Mouse (Mus musculus): Measurements from ENCODE around the gene Cbfa2t3. TPM values are rescaled to one million over a fixed set of nuclear protein-coding genes. Genes with fewer than 3 reads are reported as not detected.

Cbfa2t3 gene
- polyA plus RNA-seq, 1 experiment from 2014 or later: 4.8 TPM

DNA sequence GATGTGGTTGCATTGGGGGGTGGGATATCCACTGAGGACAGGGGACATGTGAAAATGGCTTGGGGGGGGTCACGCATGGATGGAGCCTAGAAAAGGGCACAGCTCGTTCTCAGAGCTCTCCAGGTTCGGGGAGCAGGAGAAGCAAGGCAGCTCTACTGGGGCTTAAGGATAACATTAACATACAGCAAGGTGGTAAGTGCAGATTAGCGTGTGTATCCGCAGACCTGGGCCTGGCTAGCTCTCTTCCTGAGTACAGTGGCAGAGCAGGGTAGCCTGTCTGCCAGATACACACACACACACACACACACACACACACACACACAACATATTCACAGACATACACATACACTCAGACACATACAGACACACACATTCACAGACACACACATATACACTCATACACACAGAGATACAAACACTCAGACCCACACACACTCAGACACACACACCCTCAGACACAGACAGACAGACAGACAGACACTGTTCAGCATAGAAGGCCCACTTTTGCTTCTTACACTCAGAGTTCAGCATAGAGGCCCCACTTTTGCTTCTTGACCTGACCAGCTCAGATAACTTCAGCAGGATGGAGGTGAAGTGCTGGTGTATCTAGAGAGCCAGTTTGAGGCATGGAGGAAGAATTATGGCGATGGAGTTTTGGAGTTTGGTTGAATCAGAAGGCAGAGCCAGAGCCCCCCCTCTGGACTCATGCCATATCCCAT, 80.1 kb downstream of the Cbfa2t3 start:
- no peak for ATAC-seq (ENCODE audit: extremely low read depth, insufficient number of reproducible peaks, low FRiP score, low TSS enrichment)
- Histone ChIP-seq H3K4me1 (peaks cover 19% of the 10 kb centered on the region), H3K9ac (no peak overlapping the region), H3K27ac (replicated peaks) (no peak overlapping the region), H3K27me3 (replicated peaks) (no peaks in the 10 kb centered on the region; the same call in 1 of the 2 replicates), H3K4me3 (no peak overlapping the region), H3K9me3 (no peaks in the 10 kb centered on the region), H3K36me3 (peaks cover 18% of the 10 kb centered on the region), H3K4me2 (no peak overlapping the region)
- 67% methylated on average over 6 of the region's 6 CpGs for WGBS

DNA sequence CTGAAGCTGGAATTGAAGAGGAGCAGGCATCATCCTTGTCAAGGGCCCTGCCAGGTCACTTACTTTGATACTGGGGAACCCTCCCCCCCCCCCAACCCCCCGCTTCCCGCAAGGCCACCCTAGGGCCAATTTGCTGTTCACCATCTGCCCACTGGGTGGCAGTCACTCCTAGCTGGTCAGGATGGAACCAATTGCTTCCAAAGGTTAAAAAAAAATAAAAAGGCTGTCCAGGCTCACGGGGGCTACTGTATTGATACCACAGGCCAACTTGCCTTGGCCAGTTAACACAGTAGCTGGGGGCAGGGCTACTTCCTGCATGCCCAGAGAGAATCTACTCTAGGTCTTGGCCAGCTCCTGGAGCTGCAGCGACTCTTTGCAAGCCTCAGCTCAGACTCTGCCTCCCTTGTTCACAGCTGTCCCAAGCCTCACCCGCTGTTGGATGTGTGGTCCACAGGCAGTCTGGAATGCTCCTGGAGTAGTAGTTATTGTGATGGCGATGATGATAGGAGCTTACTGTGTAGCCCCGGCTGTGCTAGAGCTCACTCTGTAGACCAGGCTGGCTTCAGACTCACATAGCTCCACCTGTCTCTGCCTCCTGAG, 80.9 kb downstream of the Cbfa2t3 start:
- Histone ChIP-seq H3K27ac (replicated peaks) (no peak overlapping the region), H3K9me3 (no peaks in the 10 kb centered on the region), H3K36me3 (peaks cover 24% of the 10 kb centered on the region), H3K9ac (no peak overlapping the region), H3K27me3 (replicated peaks) (no peaks in the 10 kb centered on the region; the same call in 1 of the 2 replicates), H3K4me3 (no peak overlapping the region), H3K4me2 (no peak overlapping the region), H3K4me1 (peaks cover 19% of the 10 kb centered on the region)
- WGBS: 33% methylated on average over 5 of the region's 7 CpGs
- ATAC-seq (ENCODE audit: extremely low read depth, insufficient number of reproducible peaks, low FRiP score, low TSS enrichment): no peak

GRCm38 (mm10) chr8:122616181-122616905, 82.6 kb downstream of the Cbfa2t3 start:
- no peak overlapping the region for H3K4me3 ChIP-seq
- no peaks in the 10 kb centered on the region; the same call in 1 of the 2 replicates for H3K27me3 ChIP-seq (replicated peaks)
- 52% methylated on average over 9 of the region's 9 CpGs for WGBS
- no peak overlapping the region for H3K27ac ChIP-seq (replicated peaks)
- ATAC-seq (ENCODE audit: extremely low read depth, insufficient number of reproducible peaks, low FRiP score, low TSS enrichment): no peak
- H3K9ac ChIP-seq: peak overlapping the region; percentile 14; the same call in 1 of the 2 replicates
- no peaks in the 10 kb centered on the region for H3K9me3 ChIP-seq
- H3K4me2 ChIP-seq: no peak overlapping the region
- peaks cover 30% of the 10 kb centered on the region for H3K4me1 ChIP-seq
- H3K36me3 ChIP-seq: peaks cover 24% of the 10 kb centered on the region

DNA sequence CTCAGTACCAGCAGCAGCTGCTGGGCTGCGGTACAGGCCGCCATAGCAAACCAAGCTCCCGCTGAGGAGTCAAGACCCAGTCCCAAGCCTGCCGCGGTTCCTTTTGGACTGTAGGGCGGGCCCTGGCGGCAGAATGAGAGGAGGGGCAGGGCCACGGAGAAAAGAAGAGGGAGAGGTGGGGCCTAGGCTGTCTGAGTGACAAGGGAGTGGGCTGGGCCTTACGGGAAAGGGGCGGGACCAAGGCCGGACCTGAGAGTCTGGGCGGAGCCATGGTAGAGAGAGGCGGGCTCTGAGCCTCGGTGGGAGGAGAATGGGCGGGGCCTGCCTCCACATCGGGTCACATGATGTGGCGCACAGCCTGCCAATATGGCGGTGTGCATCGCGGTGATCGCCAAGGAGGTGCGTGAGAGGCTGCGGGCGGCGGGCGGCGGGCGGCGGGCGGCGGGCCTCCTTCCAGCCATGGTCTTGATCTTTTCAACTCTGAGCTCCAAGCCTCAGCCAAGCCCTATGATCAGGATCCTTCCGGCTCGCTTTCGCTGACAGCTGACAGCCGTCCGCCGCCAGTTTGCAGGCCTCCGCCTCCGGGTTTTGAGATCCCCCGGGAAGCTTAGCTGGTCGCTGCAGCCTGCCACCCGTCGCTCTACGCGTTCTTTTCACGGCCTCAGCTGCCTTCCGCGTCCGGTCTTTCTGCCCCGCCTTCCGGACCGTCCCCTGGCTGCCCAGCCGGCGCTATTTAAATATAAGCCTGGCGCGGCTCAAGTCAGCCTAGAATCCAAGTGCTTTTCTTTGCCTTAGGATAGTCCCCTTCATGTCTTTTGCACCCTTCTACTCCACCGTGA, 87.4 kb downstream of the Cbfa2t3 start, which contains the start of the genes Galns and Trappc2l:
TSS of gene Galns (minus strand) at position 169 of the 839 bp plus-strand sequence.
TSS of gene Trappc2l (plus strand) at position 346 of the 839 bp plus-strand sequence.
- H3K27me3 ChIP-seq (replicated peaks): no peaks in the 10 kb centered on the region
- H3K4me3 ChIP-seq: peak within 1 kb of the TSS; percentile 64
- peak within 1 kb of the TSS; percentile 87 for H3K9ac ChIP-seq
- H3K9me3 ChIP-seq: no peaks in the 10 kb centered on the region
- peaks cover 32% of the 10 kb centered on the region for H3K4me1 ChIP-seq
- H3K4me2 ChIP-seq: peak within 1 kb of the TSS; percentile 86
- peak within 1 kb of the TSS; percentile 89 for H3K27ac ChIP-seq (replicated peaks)
- peak; percentile 99 for ATAC-seq (ENCODE audit: extremely low read depth, insufficient number of reproducible peaks, low FRiP score, low TSS enrichment)
- peaks cover 24% of the 10 kb centered on the region for H3K36me3 ChIP-seq
- under 1% methylated on average over 57 of the region's 57 CpGs for WGBS

DNA sequence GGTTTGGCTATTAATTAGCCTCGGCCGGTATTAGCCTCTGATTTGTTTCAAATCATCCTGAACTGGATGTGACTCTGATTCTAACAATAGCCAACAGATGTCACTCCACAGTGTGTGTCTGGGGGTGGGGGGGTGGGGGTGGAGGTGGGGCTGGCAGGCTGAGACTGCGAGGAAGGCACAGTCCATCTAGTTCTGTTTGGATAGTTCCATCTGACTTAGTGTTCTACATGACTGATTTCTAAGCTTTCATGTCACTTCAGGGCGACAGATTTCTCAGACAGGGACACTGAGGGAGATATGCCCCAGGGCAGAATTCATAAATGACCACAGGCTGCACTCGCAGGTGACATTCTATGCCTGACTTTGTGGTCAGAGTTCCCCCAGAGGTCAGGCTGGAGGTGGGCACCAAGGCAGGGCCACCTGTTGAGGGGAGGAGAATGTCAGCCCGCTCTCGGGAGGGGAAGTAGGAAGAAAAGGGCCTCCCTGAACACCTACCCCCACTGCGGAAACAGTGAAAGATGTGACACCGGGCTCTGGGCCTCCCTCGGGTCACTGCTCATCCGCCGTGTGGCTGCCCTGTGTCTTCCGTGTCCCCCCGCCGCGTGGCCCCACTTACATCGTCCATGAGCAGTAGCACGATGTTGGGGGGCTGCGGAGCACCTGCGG, 88.2 kb downstream of the Cbfa2t3 start:
- ATAC-seq (ENCODE audit: extremely low read depth, insufficient number of reproducible peaks, low FRiP score, low TSS enrichment): peak; percentile 2; the same call in 1 of the 2 replicates
- Histone ChIP-seq H3K36me3 (peaks cover 24% of the 10 kb centered on the region), H3K9me3 (no peaks in the 10 kb centered on the region), H3K27ac (replicated peaks) (peak overlapping the region; percentile 71), H3K27me3 (replicated peaks) (no peaks in the 10 kb centered on the region), H3K4me3 (peak overlapping the region; percentile 64), H3K4me1 (peaks cover 25% of the 10 kb centered on the region), H3K9ac (peak overlapping the region; percentile 83), H3K4me2 (peak overlapping the region; percentile 86)
- 4% methylated on average over 20 of the region's 20 CpGs for WGBS

DNA sequence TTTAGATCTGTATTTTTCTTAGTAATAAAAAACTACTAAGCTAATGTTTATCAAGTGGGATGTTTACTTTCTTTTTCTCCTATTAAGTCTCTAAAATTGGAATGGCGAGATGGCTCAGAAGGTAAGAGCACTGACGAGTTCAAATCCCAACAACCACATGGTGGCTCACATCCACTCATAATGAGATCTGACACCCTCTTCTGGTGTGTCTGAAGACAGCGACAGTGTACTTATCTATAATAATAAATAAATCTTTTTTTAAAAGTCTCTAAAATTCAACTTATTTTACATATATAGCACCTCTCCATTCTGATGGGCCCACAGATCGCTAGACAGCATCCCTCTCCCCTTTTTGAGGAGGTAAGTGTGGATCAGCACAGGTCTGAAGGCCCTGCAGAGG, 88.7 kb downstream of the Cbfa2t3 start:
- H3K36me3 ChIP-seq: peaks cover 20% of the 10 kb centered on the region
- 56% methylated on average over 4 of the region's 4 CpGs for WGBS

GRCm38 (mm10) chr8:122606810-122607209, 92.1 kb downstream of the Cbfa2t3 start:
- no peak overlapping the region for H3K27ac ChIP-seq (replicated peaks)
- WGBS: 84% methylated on average over 11 of the region's 12 CpGs
- H3K4me3 ChIP-seq: no peak overlapping the region
- H3K36me3 ChIP-seq: 0 out of 2 replicates have a peak, but pooled peaks cover 1% of the 10 kb centered on the region
- no peak for ATAC-seq (ENCODE audit: extremely low read depth, insufficient number of reproducible peaks, low FRiP score, low TSS enrichment)
- no peak overlapping the region for H3K9ac ChIP-seq
- no peaks in the 10 kb centered on the region for H3K9me3 ChIP-seq
- H3K4me2 ChIP-seq: no peak overlapping the region
- H3K27me3 ChIP-seq (replicated peaks): no peaks in the 10 kb centered on the region
- peaks cover 26% of the 10 kb centered on the region for H3K4me1 ChIP-seq

More for the DNA sequence above, 88.7 kb downstream of the Cbfa2t3 start:
- H3K4me2 ChIP-seq: peak overlapping the region; percentile 86
- no peaks in the 10 kb centered on the region for H3K27me3 ChIP-seq (replicated peaks)
- peak overlapping the region; percentile 64 for H3K4me3 ChIP-seq
- H3K9me3 ChIP-seq: no peaks in the 10 kb centered on the region
- ATAC-seq (ENCODE audit: extremely low read depth, insufficient number of reproducible peaks, low FRiP score, low TSS enrichment): no peak
- H3K27ac ChIP-seq (replicated peaks): 0 out of 2 replicates have a peak overlapping the region, but pooled peaks have one; percentile 28
- peaks cover 29% of the 10 kb centered on the region for H3K4me1 ChIP-seq
- peak overlapping the region; percentile 83 for H3K9ac ChIP-seq

GRCm38 (mm10) chr8:122605367-122605766, 93.5 kb downstream of the Cbfa2t3 start:
- 0 out of 2 replicates have a peak, but pooled peaks cover 2% of the 10 kb centered on the region for H3K36me3 ChIP-seq
- H3K27ac ChIP-seq (replicated peaks): peak overlapping the region; percentile 26
- H3K9ac ChIP-seq: peak overlapping the region; percentile 5; the same call in 1 of the 2 replicates
- ATAC-seq (ENCODE audit: extremely low read depth, insufficient number of reproducible peaks, low FRiP score, low TSS enrichment): no peak
- H3K4me2 ChIP-seq: peak overlapping the region; percentile 23; the same call in 1 of the 2 replicates
- H3K4me1 ChIP-seq: peaks cover 19% of the 10 kb centered on the region
- 49% methylated on average over 4 of the region's 4 CpGs for WGBS
- no peaks in the 10 kb centered on the region for H3K9me3 ChIP-seq
- no peak overlapping the region for H3K4me3 ChIP-seq
- no peaks in the 10 kb centered on the region for H3K27me3 ChIP-seq (replicated peaks)

- Histone ChIP-seq H3K27me3 (replicated peaks) (no peaks in the 10 kb centered on the region), H3K36me3 (0 out of 2 replicates have a peak, but pooled peaks cover 2% of the 10 kb centered on the region), H3K9ac (no peak overlapping the region), H3K4me1 (peaks cover 12% of the 10 kb centered on the region), H3K4me3 (no peak overlapping the region), H3K9me3 (no peaks in the 10 kb centered on the region), H3K4me2 (no peak overlapping the region), H3K27ac (replicated peaks) (peak overlapping the region; percentile 26)
- ATAC-seq (ENCODE audit: extremely low read depth, insufficient number of reproducible peaks, low FRiP score, low TSS enrichment): no peak
- WGBS: 49% methylated on average over 1 of the region's 1 CpGs
These were observed 94.3 kb downstream of the Cbfa2t3 start for GRCm38 (mm10) chr8:122604640-122605039.

DNA sequence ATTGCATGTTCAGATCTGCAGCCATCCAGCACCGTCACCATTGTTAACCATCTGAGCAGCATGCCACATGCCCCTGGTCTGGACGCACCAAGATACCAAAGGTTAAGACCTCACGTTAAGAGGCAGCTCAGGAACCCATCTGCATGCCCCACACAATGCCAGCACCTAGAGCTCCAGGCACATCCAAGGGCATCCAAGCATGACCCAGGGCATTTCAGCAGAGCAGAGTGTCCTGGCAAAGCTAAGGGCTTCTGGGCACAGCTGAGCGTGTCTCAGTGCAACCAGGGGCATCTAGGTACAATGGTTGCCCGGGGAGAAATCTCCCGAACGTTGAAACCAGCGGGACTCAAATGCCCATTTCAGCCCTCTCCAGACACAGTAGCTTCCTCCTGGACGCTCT, 98.2 kb downstream of the Cbfa2t3 start:
- Histone ChIP-seq H3K4me3 (no peak overlapping the region), H3K9ac (no peak overlapping the region), H3K27ac (replicated peaks) (no peak overlapping the region), H3K27me3 (replicated peaks) (no peaks in the 10 kb centered on the region), H3K36me3 (peaks cover 20% of the 10 kb centered on the region), H3K4me1 (peaks cover 15% of the 10 kb centered on the region), H3K4me2 (no peak overlapping the region), H3K9me3 (no peaks in the 10 kb centered on the region)
- WGBS: 89% methylated on average over 9 of the region's 9 CpGs
- ATAC-seq (ENCODE audit: extremely low read depth, insufficient number of reproducible peaks, low FRiP score, low TSS enrichment): no peak
